Mouse (Mus musculus) large intestine, adult 2 months (tissue): ENCODE results near the gene Rpl10-ps3. TPM values are rescaled to one million over a fixed set of nuclear protein-coding genes. Genes with fewer than 3 reads are reported as not detected.
A peak's percentile ranks its signal among the peaks of the same experiment; 100 is the strongest.

Experiments used
- DNase-seq: peaks from one replicate; pipeline ENCODE4 v3.0.0-alpha.2; 2012; ENCODE audit warnings: low read depth, low spot score
- WGBS: fragments of 180-500 bp; shearing (Covaris S2); methylation state at CpG from one replicate; pipeline ENCODE4 v1.1.7; 2018; 5-methylcytosine and 5-hydroxymethylcytosine counted together
- polyA plus RNA-seq: library from polyadenylated mRNA; depleted of rRNA; stranded (reverse); fragments of >200 nt; gene quantifications from 2 replicates; pipeline ENCODE4 v1.2.3, GENCODE M21; 2012; rRNA removed

Rpl10-ps3 gene
- polyA plus RNA-seq = 146 and 176 TPM in 2 replicates

DNA sequence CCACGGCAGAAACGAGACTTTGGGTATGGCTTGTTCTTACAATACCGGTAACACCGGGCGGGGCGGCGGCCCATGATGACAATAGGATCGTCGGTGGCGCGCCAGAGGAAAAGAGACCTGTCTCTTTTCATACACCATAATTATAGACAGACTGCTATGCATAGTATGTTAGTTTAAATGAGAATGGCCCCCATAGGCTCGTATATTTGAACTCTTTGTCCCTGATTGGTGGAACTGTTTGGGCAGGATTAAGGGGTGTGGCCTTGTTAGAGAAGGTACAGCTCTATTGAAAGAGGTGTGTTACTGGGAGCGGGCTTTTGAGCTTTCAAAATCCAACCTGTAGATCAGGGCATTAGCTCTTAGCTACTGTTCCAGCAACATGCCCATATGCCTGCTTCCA lies at the start of gene Rpl10-ps3:
Rpl10-ps3 (minus strand) TSS at position 101 of the 400 bp plus-strand sequence.
- DNase-seq = no peak
- 95% methylated on average over 12 of the region's 13 CpGs for WGBS

DNA sequence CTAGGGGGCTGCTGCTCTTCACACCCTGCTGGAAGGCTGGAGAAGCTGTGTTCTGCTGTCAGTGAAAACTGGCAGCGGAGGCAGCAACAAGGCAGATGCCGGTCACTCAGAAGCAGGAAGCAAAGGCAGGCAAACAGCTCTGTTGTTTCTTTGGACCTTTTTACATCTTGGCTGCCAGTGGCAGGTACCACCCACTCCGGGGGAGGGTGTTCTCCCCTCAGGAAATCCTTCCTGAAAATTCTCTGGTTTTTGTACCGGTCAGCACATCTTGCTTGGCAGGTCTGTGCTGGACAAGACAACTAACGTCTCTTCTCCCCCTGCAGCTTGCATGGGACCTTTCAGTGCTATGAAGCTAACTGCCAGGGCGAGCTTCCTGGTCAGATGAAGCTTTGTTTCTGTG lies 30.8 kb upstream of the Rpl10-ps3 start:
- 58% methylated on average over 6 of the region's 6 CpGs for WGBS

DNA sequence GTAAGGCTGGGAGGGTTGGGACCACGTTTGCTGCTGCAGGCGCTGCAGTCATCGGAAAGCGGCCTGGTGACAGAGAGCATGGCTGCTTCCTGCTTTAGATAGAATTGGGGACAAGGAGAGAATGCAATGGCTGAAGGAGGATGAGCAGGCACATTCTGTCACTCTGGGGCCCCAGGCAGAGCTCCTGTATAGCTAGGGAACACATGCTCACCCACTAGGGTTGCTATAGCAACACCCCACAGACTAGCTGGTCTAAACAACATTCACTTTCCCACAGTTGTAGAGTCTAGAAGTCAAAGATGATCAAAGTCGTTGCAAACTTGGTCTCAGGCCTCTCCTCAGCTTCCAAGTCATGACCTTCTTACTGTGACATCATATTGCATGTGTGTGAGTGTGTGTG lies 29.9 kb upstream of the Rpl10-ps3 start:
- no peak for DNase-seq
- whole genome bisulfite sequencing = 76% methylated on average over 5 of the region's 5 CpGs

More for the DNA sequence above, 30.8 kb upstream of the Rpl10-ps3 start:
- DNase-seq = no peak

GRCm38 (mm10) chr9:50368551-50369297 lies 24.0 kb upstream of the Rpl10-ps3 start:
- WGBS = 61% methylated on average over 8 of the region's 8 CpGs
- DNase-seq = no peak

DNA sequence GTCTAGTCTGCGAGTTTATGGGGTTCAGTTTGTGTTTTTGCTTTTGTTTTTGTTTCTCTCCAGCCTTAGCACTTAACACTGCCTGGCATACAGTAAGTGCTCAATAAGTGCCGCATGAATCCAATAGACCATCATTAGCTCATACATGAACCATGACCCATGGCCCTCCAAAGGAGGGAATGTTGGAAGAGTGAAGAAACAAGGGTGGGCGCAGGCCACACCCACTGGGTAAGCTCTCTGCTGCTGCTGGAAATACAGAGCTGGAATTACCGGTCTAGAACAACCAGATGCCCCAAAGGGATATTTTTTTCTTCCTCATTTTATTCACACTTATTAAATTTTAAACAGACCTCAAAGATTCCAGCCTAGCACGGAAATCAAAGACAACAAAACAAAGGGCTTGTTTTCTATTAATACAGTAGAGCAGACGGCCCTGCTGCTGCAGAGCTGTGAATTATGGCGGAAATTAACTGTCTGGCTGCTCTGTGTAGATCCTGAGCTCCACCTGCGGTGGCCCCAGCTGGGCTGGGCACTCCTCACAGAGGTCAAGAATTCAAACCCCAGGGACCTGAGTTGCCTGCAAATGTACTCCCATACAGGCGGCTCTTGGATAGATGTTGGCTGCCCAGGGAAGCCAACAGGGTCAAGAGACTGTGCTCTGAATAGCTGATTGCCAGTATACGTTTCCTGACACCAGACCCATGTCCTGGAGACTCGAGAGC lies 20.5 kb upstream of the Rpl10-ps3 start:
- DNase-seq = no peak
- WGBS = 42% methylated on average over 11 of the region's 11 CpGs

GRCm38 (mm10) chr9:50363962-50364361 lies 19.2 kb upstream of the Rpl10-ps3 start:
- WGBS = 66% methylated on average over 2 of the region's 2 CpGs
- no peak for DNase-seq

DNA sequence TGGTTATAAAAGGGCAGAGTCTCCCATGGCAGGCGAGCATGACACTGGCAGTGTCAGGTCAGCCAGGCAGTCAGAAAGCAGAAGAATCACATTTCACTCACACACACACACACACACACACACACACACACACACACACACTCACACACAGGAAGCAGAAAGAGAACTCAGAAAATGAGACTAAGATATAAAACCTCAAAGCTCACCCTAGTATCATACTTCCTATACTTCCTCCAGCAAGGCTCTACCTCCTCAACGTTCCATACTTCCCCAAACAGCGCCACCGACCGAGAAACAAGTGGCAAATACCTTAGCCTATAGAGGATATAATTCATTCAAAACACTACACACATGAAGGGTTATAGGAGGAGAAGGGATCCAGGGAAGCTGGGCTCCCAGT lies 18.5 kb upstream of the Rpl10-ps3 start:
- DNase-seq = no peak
- WGBS = 60% methylated on average over 5 of the region's 5 CpGs

GRCm38 (mm10) chr9:50362556-50362955 lies 17.8 kb upstream of the Rpl10-ps3 start:
- WGBS = 28% methylated on average over 3 of the region's 3 CpGs
- no peak for DNase-seq

DNA sequence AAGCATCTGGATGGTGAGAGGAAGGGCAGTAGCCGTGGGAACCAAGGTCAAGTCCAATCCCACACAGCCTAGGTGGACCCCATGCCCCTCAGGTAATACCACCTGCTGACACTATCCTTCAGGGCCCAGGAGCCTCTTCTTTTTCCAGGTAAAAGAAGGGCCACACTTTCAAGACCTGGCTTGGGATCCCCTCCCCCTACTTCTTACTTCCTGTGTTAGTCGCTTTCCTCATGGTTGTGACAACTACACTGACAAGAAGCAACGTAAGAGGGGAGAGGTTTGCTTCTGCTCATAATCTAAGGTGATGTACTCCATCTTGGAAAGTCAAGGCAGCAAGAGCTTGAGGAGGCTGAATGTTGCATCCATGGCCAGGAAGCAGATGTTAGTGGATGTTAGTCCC lies 15.6 kb upstream of the Rpl10-ps3 start:
- DNase-seq = no peak
- WGBS = 61% methylated on average over 3 of the region's 3 CpGs

DNA sequence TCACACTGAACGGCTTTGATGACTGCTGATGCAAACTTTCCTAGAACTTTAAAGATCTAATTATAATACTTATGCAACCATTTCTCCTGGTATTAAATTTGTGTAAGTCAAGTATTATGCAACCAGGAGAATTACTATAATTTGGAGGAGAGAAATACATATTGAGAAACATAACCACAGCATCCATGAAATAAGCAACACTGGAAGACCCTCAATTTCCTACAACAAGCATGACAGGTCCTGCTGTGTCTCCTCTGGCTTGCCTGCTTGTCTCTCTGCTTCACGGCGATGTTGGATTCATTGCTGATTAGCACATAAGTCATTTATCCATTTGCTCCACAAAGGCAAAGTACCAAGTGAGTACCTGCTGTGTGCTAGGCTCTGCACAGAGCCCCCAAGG lies 12.6 kb upstream of the Rpl10-ps3 start:
- WGBS = 74% methylated on average over 3 of the region's 3 CpGs
- DNase-seq = no peak

GRCm38 (mm10) chr9:50351746-50352145 lies 7.0 kb upstream of the Rpl10-ps3 start:
- 50% methylated on average over 4 of the region's 4 CpGs for WGBS
- no peak for DNase-seq

- 85% methylated on average over 1 of the region's 1 CpGs for WGBS
- no peak for DNase-seq
These were observed 5.8 kb upstream of the Rpl10-ps3 start for GRCm38 (mm10) chr9:50350571-50350970.

GRCm38 (mm10) chr9:50349156-50349555 lies 4.4 kb upstream of the Rpl10-ps3 start:
- 71% methylated on average over 3 of the region's 3 CpGs for WGBS
- no peak for DNase-seq

- WGBS = 81% methylated on average over 10 of the region's 10 CpGs
These were observed 3.5 kb upstream of the Rpl10-ps3 start for GRCm38 (mm10) chr9:50348256-50348655.

GRCm38 (mm10) chr9:50335539-50336325 lies 9.0 kb downstream of the Rpl10-ps3 start:
- 79% methylated on average over 7 of the region's 7 CpGs for WGBS
- DNase-seq = no peak

More at GRCm38 (mm10) chr9:50348256-50348655, 3.5 kb upstream of the Rpl10-ps3 start:
- DNase-seq = no peak

DNA sequence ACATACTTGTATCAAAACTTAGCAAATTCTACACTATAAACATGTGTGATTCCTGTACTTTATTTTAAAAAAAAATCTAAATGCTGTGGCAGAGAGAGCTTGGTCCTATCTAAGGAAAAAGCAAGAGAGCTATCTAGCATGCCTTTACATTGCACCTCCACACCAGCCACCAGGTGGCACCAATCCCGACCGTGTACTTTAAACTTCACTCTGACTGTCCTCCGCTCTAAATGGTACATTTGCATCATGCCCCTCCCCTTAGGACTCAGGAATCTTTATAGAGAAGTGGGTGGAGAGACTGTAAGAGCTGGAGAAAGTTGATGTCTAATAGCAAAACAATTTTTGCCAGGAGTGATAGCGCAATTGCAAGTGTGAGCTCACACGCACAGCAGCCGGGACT lies 11.4 kb downstream of the Rpl10-ps3 start:
- peak; percentile 19 for DNase-seq
- WGBS = 26% methylated on average over 6 of the region's 6 CpGs

DNA sequence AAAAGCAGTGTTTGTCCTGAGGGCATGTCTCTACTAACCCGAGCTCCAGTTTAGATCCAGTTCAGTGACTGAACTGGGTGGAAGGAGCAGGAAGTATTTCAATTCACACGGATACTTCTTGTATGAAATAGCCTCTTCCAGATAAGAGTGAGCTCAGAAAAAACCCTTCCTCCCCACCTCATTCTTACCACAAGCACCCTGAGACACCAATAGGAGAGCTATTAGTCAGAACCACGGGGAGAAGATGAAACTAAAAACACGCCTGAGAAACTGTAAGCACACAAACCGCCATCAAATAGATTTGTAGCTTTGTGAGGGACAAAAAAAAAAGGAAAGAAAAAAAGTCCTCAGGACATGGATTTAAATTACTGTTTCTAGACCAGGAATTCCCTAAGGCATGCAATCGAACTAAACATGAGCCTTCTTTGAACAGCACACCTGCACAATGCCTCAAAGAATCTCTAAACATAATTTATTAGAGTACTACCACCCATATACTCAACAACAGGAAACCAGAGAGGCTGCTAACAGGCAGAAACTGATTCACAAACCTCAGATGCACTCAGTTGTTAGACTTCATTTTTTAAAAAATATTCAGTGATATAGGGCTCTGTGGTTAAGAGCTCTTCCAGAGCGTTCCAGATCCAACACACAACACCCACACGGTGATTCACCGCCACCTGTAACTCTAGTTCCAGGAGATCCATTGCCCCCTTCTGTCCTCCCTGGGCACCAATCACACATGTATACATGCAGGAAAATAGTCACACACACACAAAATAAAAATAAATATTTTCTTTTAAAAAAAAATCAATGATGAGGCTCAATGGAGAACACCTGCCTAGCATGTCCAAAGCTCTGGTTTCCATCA lies 20.2 kb downstream of the Rpl10-ps3 start:
- WGBS = 72% methylated on average over 9 of the region's 9 CpGs
- no peak for DNase-seq

- WGBS = 54% methylated on average over 1 of the region's 1 CpGs
- DNase-seq = no peak
These were observed 24.0 kb downstream of the Rpl10-ps3 start for GRCm38 (mm10) chr9:50320729-50321128.

GRCm38 (mm10) chr9:50319506-50319905 lies 25.3 kb downstream of the Rpl10-ps3 start:
- no peak for DNase-seq
- WGBS = 90% methylated on average over 5 of the region's 5 CpGs
